Mouse (Mus musculus) cortical plate, adult 2 months (tissue): ENCODE measurements around the gene Bcorl1. TPM values are rescaled to one million over a fixed set of nuclear protein-coding genes. Genes with fewer than 3 reads are reported as not detected.

Source experiments
- H3K27ac ChIP-seq: fragments of 200-500 bp; 2 replicates; pipeline ENCODE4 v1.5.1; 2012; ENCODE audit warnings: low read length, control low read depth, inconsistent platforms; ENCODE audit not compliant: insufficient read depth
- H3K4me1 ChIP-seq: fragments of 200-500 bp; 2 replicates; pipeline ENCODE4 v1.6.1; 2011; ENCODE audit warnings: low read length; ENCODE audit not compliant: control insufficient read depth, insufficient read depth
- H3K4me3 ChIP-seq: fragments of 200-500 bp; 2 replicates; pipeline ENCODE4 v1.5.1; 2011; ENCODE audit warnings: mild to moderate bottlenecking, low read length, control low read depth; ENCODE audit not compliant: insufficient read depth
- CTCF ChIP-seq: fragments of 200-500 bp; IDR thresholded peaks from 2 replicates; pipeline ENCODE4 v1.5.1; 2011; ENCODE audit warnings: mild to moderate bottlenecking, control low read depth, low read length; ENCODE audit not compliant: insufficient read depth; ENCODE audit errors: extremely low read depth
- POLR2A ChIP-seq: fragments of 200-500 bp; IDR thresholded peaks from 2 replicates; pipeline ENCODE4 v1.6.1; 2011; ENCODE audit warnings: mild to moderate bottlenecking, low read length, control low read depth; ENCODE audit not compliant: insufficient read depth; ENCODE audit errors: extremely low read depth
- polyA plus RNA-seq: library from polyadenylated mRNA; depleted of rRNA; stranded (reverse); fragments of >200 nt; gene quantifications from 2 replicates; pipeline ENCODE4 v1.2.3, GENCODE M21; 2012; rRNA removed

Bcorl1 gene
- polyA plus RNA-seq, 1 experiment = 7.7 TPM

- Histone ChIP-seq H3K27ac (no peak overlapping the region), H3K4me3 (0 out of 2 replicates have a peak overlapping the region, but pooled peaks have one; percentile 21), H3K4me1 (no peaks in the 10 kb centered on the region)
- TF ChIP-seq CTCF (no peak), POLR2A (no peak)
Measured at GRCm38 (mm10) chrX:48453736-48454494, 112.8 kb downstream of the Bcorl1 start.

- Histone ChIP-seq H3K4me3 (no peak overlapping the region), H3K4me1 (no peaks in the 10 kb centered on the region), H3K27ac (no peak overlapping the region)
- no peak for TF ChIP-seq CTCF
- TF ChIP-seq POLR2A = no peak
Measured at GRCm38 (mm10) chrX:48454495-48454878, 113.3 kb downstream of the Bcorl1 start.

GRCm38 (mm10) chrX:48455018-48455417 is 113.9 kb downstream of the Bcorl1 start:
- no peak for TF ChIP-seq CTCF
- TF ChIP-seq POLR2A = no peak
- Histone ChIP-seq H3K4me3 (no peak overlapping the region), H3K27ac (no peak overlapping the region), H3K4me1 (no peaks in the 10 kb centered on the region)

GRCm38 (mm10) chrX:48456956-48457355 is 115.8 kb downstream of the Bcorl1 start:
- Histone ChIP-seq H3K4me3 (no peak overlapping the region), H3K4me1 (no peaks in the 10 kb centered on the region), H3K27ac (no peak overlapping the region)
- TF ChIP-seq POLR2A (no peak), CTCF (no peak)

Other genes starting within 250 kb of the Bcorl1 start
- 0.28 and 0.54 TPM in 2 replicates for gene Xpnpep2, start 232.6 kb upstream of the Bcorl1 start, polyA plus RNA-seq
- 1.6 and 2.3 TPM in 2 replicates for gene Sash3, start 194.9 kb upstream of the Bcorl1 start, polyA plus RNA-seq
- gene Zdhhc9, start 132.5 kb upstream of the Bcorl1 start, polyA plus RNA-seq = 44.6 and 51.7 TPM in 2 replicates
- gene Utp14a, start 84.5 kb upstream of the Bcorl1 start, polyA plus RNA-seq = 14.3 and 14.5 TPM in 2 replicates
- gene Elf4, start 121.8 kb downstream of the Bcorl1 start, polyA plus RNA-seq = 0.76 and 0.79 TPM in 2 replicates
- 28.0 and 31.5 TPM in 2 replicates for gene Aifm1, start 172.2 kb downstream of the Bcorl1 start, polyA plus RNA-seq
- 70.6 and 73.8 TPM in 2 replicates for gene Rab33a, start 177.9 kb downstream of the Bcorl1 start, polyA plus RNA-seq